Mouse (Mus musculus): ENCODE measurements at regions not wholly inside any gene's neighbourhood (a gene's known extent, or its start where the extent isn't known, plus 50 kb on each side); places are given as distances from the start of the nearest gene placed in this dataset.
"Not testable (repeated sequence)": the region's sequence is repeated elsewhere in the genome, so short reads cannot be mapped to it uniquely, and the experiment has no call there.

DNA sequence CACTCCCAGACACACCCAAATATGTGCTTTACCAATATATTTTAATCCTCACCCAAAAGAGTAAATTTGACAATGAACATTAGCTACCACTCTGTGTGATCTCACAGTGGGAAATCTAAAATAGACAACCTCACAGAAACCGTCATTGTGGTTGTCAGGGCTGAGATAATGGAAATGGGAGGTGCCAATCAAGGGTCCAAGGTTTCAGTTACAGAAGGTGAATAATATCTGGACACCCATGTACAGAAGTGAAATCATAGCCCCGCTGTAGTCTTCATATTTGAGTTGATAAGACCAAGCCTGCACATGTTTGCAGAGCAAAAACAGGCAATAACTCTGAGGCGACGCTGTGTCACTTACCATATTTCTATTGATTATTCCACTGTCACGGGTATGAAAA is 243.8 kb downstream of the Antxr2 start:
- Histone ChIP-seq H3K27ac (ENCODE audit: control insufficient read depth, low read depth, low read length) (no peak overlapping the region), H3K9ac (ENCODE audit: control insufficient read depth, low read depth, low read length, poor library complexity, severe bottlenecking) (no peak overlapping the region), H3K36me3 (ENCODE audit: control insufficient read depth in 1 of 2, insufficient read depth in 2 of 2, low read length in 2 of 2) (no peaks in the 10 kb centered on the region), H3K79me2 (ENCODE audit: control insufficient read depth, insufficient read depth, low read length, poor library complexity) (no peaks in the 10 kb centered on the region), H3K27me3 (ENCODE audit: control insufficient read depth in 1 of 2, insufficient read depth in 2 of 2, low read length in 2 of 2) (no peaks in the 10 kb centered on the region), H3K4me3 (ENCODE audit: control insufficient read depth in 1 of 2, insufficient read depth in 1 of 2, low read depth in 2 of 2, low read length in 2 of 2) (no peak overlapping the region), H3K4me1 (ENCODE audit: control insufficient read depth in 1 of 2, insufficient read depth in 2 of 2, low read length in 2 of 2) (no peaks in the 10 kb centered on the region), H3K9me3 (replicated peaks; ENCODE audit: insufficient read depth, low read length) (no peaks in the 10 kb centered on the region)
- TF ChIP-seq UBTF (IDR thresholded peaks at IDR 0.05; ENCODE audit: borderline replicate concordance, insufficient read depth, low read depth, low read length), result no peak
- DNase-seq (ENCODE audit: low read depth, low spot score), result no peak

DNA sequence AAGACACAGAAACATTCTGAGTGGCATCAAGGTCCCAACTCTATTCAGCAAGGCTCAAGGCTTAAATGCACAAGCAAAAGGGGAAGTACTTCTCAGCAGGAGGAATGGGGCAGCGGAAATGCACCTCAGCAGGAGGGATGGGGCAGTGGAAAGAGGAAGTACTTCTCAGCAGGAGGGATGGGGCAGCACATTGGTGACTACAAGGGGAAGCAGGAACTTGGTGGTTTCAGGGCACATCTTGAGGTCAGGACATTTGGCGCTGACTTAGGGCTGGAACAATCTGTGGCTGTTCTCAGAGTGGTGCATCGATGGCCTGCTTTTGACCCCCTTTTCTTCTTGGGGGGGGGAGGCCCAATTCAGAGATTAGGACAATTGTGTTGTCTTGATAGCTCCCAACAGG is 255.7 kb downstream of the Antxr2 start:
- not testable (repeated sequence) for H3K9me3 ChIP-seq (replicated peaks; ENCODE audit: insufficient read depth, low read length); H3K79me2 ChIP-seq (ENCODE audit: control insufficient read depth, insufficient read depth, low read length, poor library complexity); H3K4me3 ChIP-seq (ENCODE audit: control insufficient read depth in 1 of 2, insufficient read depth in 1 of 2, low read depth in 2 of 2, low read length in 2 of 2); H3K27ac ChIP-seq (ENCODE audit: control insufficient read depth, low read depth, low read length); H3K4me1 ChIP-seq (ENCODE audit: control insufficient read depth in 1 of 2, insufficient read depth in 2 of 2, low read length in 2 of 2); H3K9ac ChIP-seq (ENCODE audit: control insufficient read depth, low read depth, low read length, poor library complexity, severe bottlenecking); H3K36me3 ChIP-seq (ENCODE audit: control insufficient read depth in 1 of 2, insufficient read depth in 2 of 2, low read length in 2 of 2); H3K27me3 ChIP-seq (ENCODE audit: control insufficient read depth in 1 of 2, insufficient read depth in 2 of 2, low read length in 2 of 2); DNase-seq (ENCODE audit: low read depth, low spot score)

DNA sequence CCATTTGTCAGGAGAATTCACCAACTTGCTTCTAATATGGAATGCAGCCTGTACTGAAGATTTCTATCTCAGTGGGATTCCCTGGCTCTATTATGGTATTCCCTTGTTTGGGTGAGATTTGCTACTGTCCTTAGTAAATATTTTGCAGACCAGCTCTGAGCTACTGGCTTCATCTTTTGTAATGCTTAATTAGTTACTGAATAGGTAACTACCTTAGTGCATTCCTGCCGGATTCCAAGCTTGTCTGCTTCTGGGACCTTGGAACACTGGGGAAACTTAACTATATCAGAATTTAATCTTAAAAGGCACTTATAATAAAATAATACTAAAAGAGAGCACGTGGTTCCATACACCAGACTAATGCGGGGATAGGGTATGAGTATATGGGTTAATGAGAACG is 257.4 kb downstream of the Antxr2 start:
- H3K4me3 ChIP-seq (ENCODE audit: control insufficient read depth in 1 of 2, insufficient read depth in 1 of 2, low read depth in 2 of 2, low read length in 2 of 2); H3K9me3 ChIP-seq (replicated peaks; ENCODE audit: insufficient read depth, low read length); H3K36me3 ChIP-seq (ENCODE audit: control insufficient read depth in 1 of 2, insufficient read depth in 2 of 2, low read length in 2 of 2); H3K79me2 ChIP-seq (ENCODE audit: control insufficient read depth, insufficient read depth, low read length, poor library complexity); H3K4me1 ChIP-seq (ENCODE audit: control insufficient read depth in 1 of 2, insufficient read depth in 2 of 2, low read length in 2 of 2); DNase-seq (ENCODE audit: low read depth, low spot score); H3K27ac ChIP-seq (ENCODE audit: control insufficient read depth, low read depth, low read length); H3K9ac ChIP-seq (ENCODE audit: control insufficient read depth, low read depth, low read length, poor library complexity, severe bottlenecking); H3K27me3 ChIP-seq (ENCODE audit: control insufficient read depth in 1 of 2, insufficient read depth in 2 of 2, low read length in 2 of 2): not testable (repeated sequence)

DNA sequence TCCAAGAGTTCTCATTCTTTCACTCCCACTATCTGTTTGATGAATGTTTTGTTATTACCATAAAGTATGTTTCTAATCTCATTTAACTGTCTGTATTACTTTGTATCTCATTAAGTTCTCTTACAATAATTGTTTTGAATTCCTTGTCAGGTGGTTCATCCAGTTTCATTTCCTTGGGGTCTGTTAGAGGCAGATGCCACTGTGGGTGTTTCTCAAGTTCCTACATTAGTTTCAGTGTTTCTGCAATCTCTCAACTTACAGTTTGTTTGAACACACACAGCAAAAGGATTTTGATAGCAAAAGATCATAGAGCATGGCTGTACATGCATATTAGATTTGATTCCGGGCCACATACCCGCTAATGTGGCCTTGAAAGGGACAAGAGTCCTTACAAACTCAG is 280.5 kb upstream of the Gk2 start:
- Histone ChIP-seq H3K27ac (ENCODE audit: control insufficient read depth, low read depth, low read length) (no peak overlapping the region), H3K9ac (ENCODE audit: control insufficient read depth, low read depth, low read length, poor library complexity, severe bottlenecking) (no peak overlapping the region), H3K9me3 (replicated peaks; ENCODE audit: insufficient read depth, low read length) (no peaks in the 10 kb centered on the region), H3K4me1 (ENCODE audit: control insufficient read depth in 1 of 2, insufficient read depth in 2 of 2, low read length in 2 of 2) (no peaks in the 10 kb centered on the region), H3K27me3 (ENCODE audit: control insufficient read depth in 1 of 2, insufficient read depth in 2 of 2, low read length in 2 of 2) (no peaks in the 10 kb centered on the region), H3K36me3 (ENCODE audit: control insufficient read depth in 1 of 2, insufficient read depth in 2 of 2, low read length in 2 of 2) (no peaks in the 10 kb centered on the region), H3K4me3 (ENCODE audit: control insufficient read depth in 1 of 2, insufficient read depth in 1 of 2, low read depth in 2 of 2, low read length in 2 of 2) (no peak overlapping the region), H3K79me2 (ENCODE audit: control insufficient read depth, insufficient read depth, low read length, poor library complexity) (no peaks in the 10 kb centered on the region)
- no peak for TF ChIP-seq MYB (IDR thresholded peaks at IDR 0.05; ENCODE audit: low read depth, low read length)
- TF ChIP-seq POLR2A (IDR thresholded peaks at IDR 0.05; ENCODE audit: control insufficient read depth in 1 of 2, insufficient read depth in 1 of 2, low read depth in 1 of 2, low read length in 2 of 2, poor library complexity in 1 of 2), result no peak
- no peak for TF ChIP-seq ZKSCAN1 (IDR thresholded peaks at IDR 0.05; ENCODE audit: low read depth, low read length)
- TF ChIP-seq SMC3 (IDR thresholded peaks at IDR 0.05; ENCODE audit: low read depth, low read length), result no peak
- no peak for TF ChIP-seq CHD2 (IDR thresholded peaks at IDR 0.05; ENCODE audit: low read length)
- TF ChIP-seq MYC (IDR thresholded peaks at IDR 0.05; ENCODE audit: low read depth, low read length), result no peak
- TF ChIP-seq MAX (IDR thresholded peaks at IDR 0.05; ENCODE audit: low read length), result no peak
- TF ChIP-seq RAD21 (IDR thresholded peaks at IDR 0.05; ENCODE audit: low read depth, low read length), result no peak
- no peak for TF ChIP-seq USF1 (IDR thresholded peaks at IDR 0.05; ENCODE audit: low read depth, low read length)
- TF ChIP-seq POLR2AphosphoS5 (IDR thresholded peaks at IDR 0.05; ENCODE audit: borderline replicate concordance, low read depth, low read length), result no peak
- TF ChIP-seq MXI1 (IDR thresholded peaks at IDR 0.05; ENCODE audit: low read depth, low read length), result no peak
- TF ChIP-seq MEF2A (IDR thresholded peaks at IDR 0.05; ENCODE audit: extremely low read depth, insufficient replicate concordance, low read depth, low read length, poor library complexity, severe bottlenecking), result no peak
- no peak for TF ChIP-seq JUND (IDR thresholded peaks at IDR 0.05; ENCODE audit: low read depth, low read length)
- no peak for TF ChIP-seq NELFE (IDR thresholded peaks at IDR 0.05; ENCODE audit: low read depth, low read length)
- no peak for TF ChIP-seq TAL1 (IDR thresholded peaks at IDR 0.05; ENCODE audit: low read length)
- no peak for DNase-seq (ENCODE audit: low read depth, low spot score)

Measured in MEL (cell line).